Mouse (Mus musculus) megakaryocyte, embryonic 14.5 days (primary cell): ENCODE measurements at regions not wholly inside any gene's neighbourhood (a gene's known extent, or its start where the extent isn't known, plus 50 kb on each side); places are given as distances from the start of the nearest gene placed in this dataset.
A peak's percentile ranks its signal among the peaks of the same experiment; 100 is the strongest.

ENCODE experiments used
- H3K27me3 ChIP-seq: replicated peaks from 2 replicates; pipeline ENCODE3; 2012; ENCODE audit warnings: inconsistent platforms
- H3K36me3 ChIP-seq: replicated peaks from 2 replicates; pipeline ENCODE3; 2012; ENCODE audit warnings: low read length, inconsistent platforms, mixed read lengths
- H3K4me1 ChIP-seq: 2 replicates; pipeline ENCODE4 v1.6.1; 2012; ENCODE audit warnings: inconsistent platforms
- H3K4me3 ChIP-seq: replicated peaks from 2 replicates; pipeline ENCODE3; 2012; ENCODE audit warnings: moderate library complexity, mild to moderate bottlenecking, inconsistent platforms
- H3K9me3 ChIP-seq: 2 replicates; pipeline ENCODE4 v1.6.1; 2012; ENCODE audit warnings: inconsistent platforms
- FLI1 ChIP-seq: IDR thresholded peaks from 2 replicates; pipeline ENCODE4 v1.6.1; 2012; ENCODE audit warnings: low read length, inconsistent platforms, mixed read lengths
- GATA1 ChIP-seq: IDR thresholded peaks from 3 replicates; pipeline ENCODE4 v1.6.1; 2012; ENCODE audit warnings: mixed read lengths, low read length, inconsistent platforms, borderline replicate concordance

DNA sequence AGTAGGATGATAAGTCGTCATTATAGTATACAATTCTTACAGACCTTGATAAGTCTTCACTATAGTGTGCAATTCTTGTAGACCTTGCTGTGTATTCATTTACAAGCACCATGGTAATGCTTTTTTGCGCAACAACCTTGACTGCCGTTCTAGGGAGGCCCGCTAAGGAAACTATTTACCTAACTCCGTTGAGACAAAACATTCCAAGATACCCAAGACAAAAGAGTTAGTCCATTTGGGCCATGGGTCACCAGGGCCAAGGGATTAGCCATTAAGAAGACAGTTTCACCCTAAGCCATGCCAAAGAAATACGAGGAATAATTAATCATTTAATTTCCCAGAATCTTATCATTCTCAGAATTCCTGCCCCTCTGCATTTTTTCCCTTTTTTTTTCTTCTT lies 227.6 kb upstream of the Ube2e3 start:
- Histone ChIP-seq H3K4me1 (no peaks in the 10 kb centered on the region), H3K9me3 (no peaks in the 10 kb centered on the region), H3K4me3 (no peak overlapping the region), H3K36me3 (no peaks in the 10 kb centered on the region), H3K27me3 (no peaks in the 10 kb centered on the region)
- TF ChIP-seq GATA1 = no peak
- no peak for TF ChIP-seq FLI1

DNA sequence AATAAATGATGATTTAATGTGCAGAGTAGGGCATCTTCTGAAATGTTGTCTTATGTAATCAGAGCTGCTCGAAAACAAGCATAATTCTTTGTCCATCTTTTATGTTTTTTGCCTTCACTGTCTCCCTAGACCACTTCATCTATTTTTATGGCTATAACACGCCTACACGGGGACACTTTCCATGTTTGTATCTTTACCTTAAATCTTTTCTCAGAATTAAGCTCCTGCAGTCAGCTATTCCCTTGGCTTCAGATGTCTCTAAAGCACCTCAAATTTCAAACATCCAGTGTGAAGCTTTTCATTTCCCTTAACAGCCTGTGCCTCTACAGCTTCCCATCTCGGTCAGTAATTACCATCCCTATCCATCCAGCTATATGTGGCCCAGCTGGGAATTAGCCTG lies 242.7 kb upstream of the Ube2e3 start:
- Histone ChIP-seq H3K4me1 (no peaks in the 10 kb centered on the region), H3K36me3 (no peaks in the 10 kb centered on the region), H3K9me3 (0 out of 2 replicates have a peak, but pooled peaks cover 2% of the 10 kb centered on the region), H3K4me3 (no peak overlapping the region), H3K27me3 (no peaks in the 10 kb centered on the region)
- TF ChIP-seq GATA1 (no peak), FLI1 (no peak)

GRCm38 (mm10) chr2:78606388-78606787 lies 261.5 kb upstream of the Ube2e3 start:
- Histone ChIP-seq H3K36me3 (no peaks in the 10 kb centered on the region), H3K27me3 (no peaks in the 10 kb centered on the region), H3K4me1 (peaks cover 9% of the 10 kb centered on the region), H3K4me3 (no peak overlapping the region), H3K9me3 (0 out of 2 replicates have a peak, but pooled peaks cover 4% of the 10 kb centered on the region)
- TF ChIP-seq FLI1 = no peak
- no peak for TF ChIP-seq GATA1

DNA sequence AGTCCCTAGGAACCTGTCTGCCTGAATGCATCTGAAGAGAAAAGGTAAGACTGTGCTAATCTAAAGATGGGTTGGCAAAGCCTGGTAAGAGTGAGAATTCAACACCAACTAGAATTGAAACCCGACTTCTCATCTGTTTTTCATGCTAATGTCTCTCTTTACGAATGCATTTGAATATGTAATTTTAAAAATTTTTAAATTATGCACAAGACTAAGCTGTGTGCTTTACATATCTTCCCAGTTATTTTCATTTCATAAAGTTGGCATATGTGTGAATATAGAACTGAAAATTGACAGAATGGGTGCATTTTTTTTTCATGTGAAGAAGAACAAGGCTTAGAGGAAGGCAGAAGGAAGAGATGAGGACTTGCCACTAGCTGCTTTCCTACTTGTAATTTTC lies 267.2 kb upstream of the Ube2e3 start:
- no peaks in the 10 kb centered on the region for H3K36me3 ChIP-seq
- 0 out of 2 replicates have a peak, but pooled peaks cover 3% of the 10 kb centered on the region for H3K9me3 ChIP-seq
- no peak overlapping the region for H3K4me3 ChIP-seq
- no peak for TF ChIP-seq GATA1
- TF ChIP-seq FLI1 = no peak
- H3K27me3 ChIP-seq = no peaks in the 10 kb centered on the region
- peaks cover 2% of the 10 kb centered on the region for H3K4me1 ChIP-seq

DNA sequence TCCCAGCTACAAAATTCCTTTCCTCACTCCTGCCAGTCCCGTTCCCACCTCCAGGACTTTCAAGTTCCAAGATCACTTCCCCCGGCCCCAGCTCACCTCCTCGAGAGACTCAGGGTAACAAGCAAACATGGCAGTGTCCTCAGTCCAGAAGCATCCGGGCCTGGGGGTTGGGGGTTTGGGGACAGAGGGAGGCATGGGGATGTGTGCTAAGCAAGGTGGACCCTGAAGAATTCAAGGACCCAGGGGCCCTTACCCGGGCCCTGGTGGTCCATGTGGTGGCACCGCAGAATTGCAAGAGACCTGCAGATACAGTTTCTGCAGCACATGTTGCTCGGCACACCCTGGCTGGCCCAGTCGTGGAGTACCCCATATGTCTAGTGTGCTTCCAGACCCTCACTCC lies 269.9 kb upstream of the Ube2e3 start:
- TF ChIP-seq FLI1 (no peak), GATA1 (no peak)
- H3K27me3 ChIP-seq = no peaks in the 10 kb centered on the region
- H3K36me3 ChIP-seq = no peaks in the 10 kb centered on the region
- H3K4me1 ChIP-seq = no peaks in the 10 kb centered on the region
- H3K4me3 ChIP-seq = no peak overlapping the region
- 0 out of 2 replicates have a peak, but pooled peaks cover 3% of the 10 kb centered on the region for H3K9me3 ChIP-seq

GRCm38 (mm10) chr2:78596251-78596650 lies 271.7 kb upstream of the Ube2e3 start:
- H3K9me3 ChIP-seq = 0 out of 2 replicates have a peak, but pooled peaks cover 3% of the 10 kb centered on the region
- no peak overlapping the region for H3K4me3 ChIP-seq
- TF ChIP-seq GATA1 (no peak), FLI1 (no peak)
- no peaks in the 10 kb centered on the region for H3K4me1 ChIP-seq
- H3K36me3 ChIP-seq = no peaks in the 10 kb centered on the region
- H3K27me3 ChIP-seq = no peaks in the 10 kb centered on the region

DNA sequence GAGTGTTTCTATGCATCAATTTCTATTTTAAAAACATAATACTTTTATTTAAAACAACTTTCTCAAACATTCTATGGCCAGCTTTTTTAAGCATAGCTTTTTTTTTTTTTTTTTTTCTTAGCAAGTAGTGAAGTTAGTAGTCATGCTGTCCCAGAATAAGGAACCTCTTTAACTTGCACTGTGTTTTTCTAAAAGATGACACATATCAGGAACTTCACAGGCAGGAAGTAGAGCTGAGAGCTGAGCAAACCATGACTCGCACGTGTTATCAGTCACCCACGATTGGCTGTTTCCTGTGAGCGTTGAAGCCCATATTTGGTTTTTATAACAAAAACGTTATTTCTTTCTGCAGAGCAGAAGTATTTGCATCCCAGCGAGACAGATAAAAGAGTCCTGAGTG lies 287.9 kb upstream of the Ube2e3 start:
- Histone ChIP-seq H3K27me3 (no peaks in the 10 kb centered on the region), H3K9me3 (no peaks in the 10 kb centered on the region), H3K36me3 (no peaks in the 10 kb centered on the region), H3K4me1 (peaks cover 9% of the 10 kb centered on the region), H3K4me3 (peak overlapping the region; percentile 76)
- TF ChIP-seq FLI1 (no peak), GATA1 (no peak)

DNA sequence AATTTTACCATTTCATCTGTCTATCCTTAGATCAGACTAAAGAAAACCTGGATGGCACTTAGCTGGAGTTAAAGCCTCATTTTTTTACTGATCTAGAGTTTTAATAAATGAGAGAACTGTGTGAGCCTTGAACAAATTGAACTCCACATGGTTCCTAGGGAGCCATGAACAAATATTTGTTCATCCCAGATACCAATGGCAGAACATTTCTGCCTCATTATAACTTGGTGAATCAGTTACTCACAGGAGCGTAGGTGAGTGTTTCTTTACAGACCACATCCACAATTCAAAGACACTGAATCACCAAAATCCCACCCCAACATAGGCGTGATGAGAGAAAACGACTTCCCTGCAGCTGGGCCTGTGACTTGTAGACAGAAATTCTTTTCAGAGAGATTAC lies 295.4 kb upstream of the Ube2e3 start:
- no peak overlapping the region for H3K4me3 ChIP-seq
- H3K9me3 ChIP-seq = no peaks in the 10 kb centered on the region
- no peaks in the 10 kb centered on the region for H3K36me3 ChIP-seq
- no peak for TF ChIP-seq GATA1
- no peak for TF ChIP-seq FLI1
- no peaks in the 10 kb centered on the region for H3K4me1 ChIP-seq
- no peaks in the 10 kb centered on the region for H3K27me3 ChIP-seq

DNA sequence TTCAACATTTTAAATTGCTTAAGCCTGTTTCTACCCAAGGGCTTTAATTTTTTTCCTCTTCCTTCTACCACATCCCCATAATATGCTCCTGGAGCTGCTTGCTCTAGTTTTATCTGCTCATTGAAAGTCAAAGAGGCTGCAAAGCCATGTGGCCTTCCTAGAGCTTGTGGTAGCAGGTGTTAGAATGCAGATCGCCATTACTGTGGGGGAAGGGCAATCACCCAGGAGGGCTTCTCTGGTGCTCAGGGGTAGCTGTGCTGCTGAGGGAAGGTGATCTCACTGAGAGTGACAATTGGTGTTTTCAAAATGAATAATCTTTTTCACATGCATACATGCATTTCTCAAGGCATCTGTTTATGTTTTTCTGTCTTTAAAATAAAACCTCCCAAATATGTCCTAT lies 309.8 kb upstream of the Ube2e3 start:
- H3K27me3 ChIP-seq = no peaks in the 10 kb centered on the region
- H3K4me1 ChIP-seq = no peaks in the 10 kb centered on the region
- no peaks in the 10 kb centered on the region for H3K36me3 ChIP-seq
- H3K4me3 ChIP-seq = no peak overlapping the region
- no peaks in the 10 kb centered on the region for H3K9me3 ChIP-seq
- no peak for TF ChIP-seq FLI1
- TF ChIP-seq GATA1 = no peak

DNA sequence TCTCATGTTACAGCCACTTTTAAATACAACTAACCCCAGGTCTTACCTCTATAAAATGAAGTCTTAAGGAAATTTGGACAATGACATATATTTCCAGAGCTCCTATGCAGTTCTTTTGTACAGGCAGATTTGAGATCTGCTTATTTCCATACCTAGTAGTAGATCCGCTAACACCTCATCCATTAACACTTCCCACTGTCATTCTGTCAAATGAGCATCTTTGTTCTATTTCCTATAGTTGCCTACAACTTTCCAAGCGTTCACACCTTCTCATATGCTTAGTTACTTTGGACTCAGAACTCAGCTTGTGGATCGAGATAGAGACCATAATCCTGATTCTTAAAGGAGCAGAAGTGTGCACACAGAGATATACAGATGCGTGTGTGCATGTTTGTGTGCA lies 316.8 kb upstream of the Ube2e3 start:
- no peak overlapping the region for H3K4me3 ChIP-seq
- H3K4me1 ChIP-seq = no peaks in the 10 kb centered on the region
- TF ChIP-seq GATA1 (no peak), FLI1 (no peak)
- H3K27me3 ChIP-seq = no peaks in the 10 kb centered on the region
- H3K36me3 ChIP-seq = no peaks in the 10 kb centered on the region
- no peaks in the 10 kb centered on the region for H3K9me3 ChIP-seq
